Mouse (Mus musculus) myocyte (in vitro differentiated cells): ENCODE measurements at regions not wholly inside any gene's neighbourhood (a gene's known extent, or its start where the extent isn't known, plus 50 kb on each side); places are given as distances from the start of the nearest gene placed in this dataset.

ENCODE experiments used
- CEBPB ChIP-seq: IDR thresholded peaks from 2 replicates; pipeline ENCODE4 v1.6.1; 2011; ENCODE audit warnings: mild to moderate bottlenecking, moderate library complexity; ENCODE audit not compliant: poor library complexity, insufficient read depth, severe bottlenecking
- E2F4 ChIP-seq: IDR thresholded peaks from one replicate; pipeline ENCODE4 v1.6.1; 2011; ENCODE audit warnings: mild to moderate bottlenecking, control low read depth, moderate library complexity; ENCODE audit not compliant: insufficient read depth
- MAX ChIP-seq: IDR thresholded peaks from one replicate; pipeline ENCODE4 v1.6.1; 2011; ENCODE audit warnings: low read depth, mild to moderate bottlenecking, control low read depth
- MYOG ChIP-seq, 3 experiments: IDR thresholded peaks; one replicate each; pipeline ENCODE4 v1.6.1; 2011; ENCODE audit warnings: control low read depth in 2 of 3, low read depth in 2 of 3, mild to moderate bottlenecking in 2 of 3; ENCODE audit not compliant: insufficient read length in 2 of 3, control insufficient read depth in 1 of 3, insufficient read depth in 1 of 3
- POLR2A ChIP-seq: IDR thresholded peaks from one replicate; pipeline ENCODE4 v1.6.1; 2011; ENCODE audit warnings: low read depth, mild to moderate bottlenecking, control low read depth, moderate library complexity; ENCODE audit not compliant: insufficient read length
- POLR2AphosphoS2 ChIP-seq: IDR thresholded peaks from one replicate; pipeline ENCODE4 v1.6.1; 2011; ENCODE audit warnings: low read depth, control low read depth; ENCODE audit not compliant: insufficient read length
- REST ChIP-seq: IDR thresholded peaks from one replicate; pipeline ENCODE4 v1.6.1; 2011; ENCODE audit warnings: mild to moderate bottlenecking, control low read depth, moderate library complexity; ENCODE audit not compliant: insufficient read depth, insufficient read length
- TCF12 ChIP-seq: IDR thresholded peaks from one replicate; pipeline ENCODE4 v1.6.1; 2011; ENCODE audit warnings: mild to moderate bottlenecking, control low read depth; ENCODE audit not compliant: poor library complexity, insufficient read depth, severe bottlenecking
- USF1 ChIP-seq: IDR thresholded peaks from one replicate; pipeline ENCODE4 v1.6.1; 2011; ENCODE audit warnings: low read depth, mild to moderate bottlenecking, control low read depth, moderate library complexity

- no peak for TF ChIP-seq POLR2A
- TF ChIP-seq MAX: no peak
- TF ChIP-seq REST: no peak
- no peak for TF ChIP-seq CEBPB
- TF ChIP-seq TCF12: no peak
- TF ChIP-seq USF1: no peak
- TF ChIP-seq E2F4: no peak
- no peak for TF ChIP-seq POLR2AphosphoS2
- no peak for TF ChIP-seq MYOG (IDR thresholded peaks at IDR 0.05; ENCODE audit: control insufficient read depth in 1 of 3, insufficient read depth in 1 of 3, insufficient read length in 2 of 3, low read depth in 2 of 3)
These were observed 89.8 kb downstream of the Tmsb4x start for GRCm38 (mm10) chrX:167119288-167119687.
